Mouse (Mus musculus) right cerebral cortex, postnatal 25 days (tissue): Measurements from ENCODE around the gene Zfp503.

Source experiments
- DNase-seq: peaks from one replicate; pipeline ENCODE4 v3.0.0; 2022

The Zfp503 gene

DNA sequence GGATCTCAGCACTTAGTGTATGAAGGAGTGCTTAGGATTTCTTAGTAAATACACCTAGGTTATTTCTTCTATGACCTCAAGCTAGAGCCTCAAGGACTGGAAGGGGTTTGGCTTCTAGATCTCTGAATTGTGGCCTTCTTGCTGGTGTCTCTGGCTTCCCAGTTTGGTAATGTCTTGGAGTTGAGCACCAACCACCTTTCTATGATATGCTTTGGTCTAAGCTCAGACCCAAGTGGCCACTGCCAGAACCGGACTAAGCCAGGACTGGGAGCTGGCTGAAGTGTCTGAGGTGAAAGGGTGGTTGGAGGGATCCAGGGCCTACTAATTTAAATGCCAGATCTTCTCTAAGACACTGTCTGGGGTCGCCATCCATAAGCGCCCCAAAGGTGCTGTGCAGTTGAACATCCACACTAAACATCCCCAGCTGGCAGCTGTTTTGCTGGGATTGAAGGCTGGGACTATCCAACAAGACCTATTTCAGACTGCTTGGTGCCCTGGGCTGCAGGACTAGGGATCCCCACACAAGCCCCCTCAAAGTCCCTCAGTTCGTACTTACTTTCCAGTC lies 3.0 kb upstream of the Zfp503 start:
- DNase-seq, result no peak

DNA sequence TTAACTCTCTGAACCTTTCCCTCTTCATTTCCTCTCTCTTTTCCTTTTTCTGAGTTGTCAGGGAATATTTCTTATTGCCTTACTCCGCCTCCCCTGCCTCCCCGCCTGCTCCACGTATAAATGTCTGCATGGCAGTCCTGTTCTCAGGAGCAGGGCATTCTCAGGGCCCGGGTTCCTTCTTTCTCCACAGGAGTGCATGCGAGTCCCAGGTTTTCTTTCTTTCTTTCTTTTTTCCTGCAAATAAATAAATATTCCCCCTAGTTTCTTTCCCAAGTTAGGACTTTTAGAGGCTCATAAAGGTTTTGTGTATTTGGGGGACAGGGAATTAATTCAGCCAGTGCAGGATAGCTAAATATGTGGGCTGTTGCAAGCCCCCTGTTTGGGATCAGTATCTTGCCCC lies 2.5 kb upstream of the Zfp503 start:
- no peak for DNase-seq

DNA sequence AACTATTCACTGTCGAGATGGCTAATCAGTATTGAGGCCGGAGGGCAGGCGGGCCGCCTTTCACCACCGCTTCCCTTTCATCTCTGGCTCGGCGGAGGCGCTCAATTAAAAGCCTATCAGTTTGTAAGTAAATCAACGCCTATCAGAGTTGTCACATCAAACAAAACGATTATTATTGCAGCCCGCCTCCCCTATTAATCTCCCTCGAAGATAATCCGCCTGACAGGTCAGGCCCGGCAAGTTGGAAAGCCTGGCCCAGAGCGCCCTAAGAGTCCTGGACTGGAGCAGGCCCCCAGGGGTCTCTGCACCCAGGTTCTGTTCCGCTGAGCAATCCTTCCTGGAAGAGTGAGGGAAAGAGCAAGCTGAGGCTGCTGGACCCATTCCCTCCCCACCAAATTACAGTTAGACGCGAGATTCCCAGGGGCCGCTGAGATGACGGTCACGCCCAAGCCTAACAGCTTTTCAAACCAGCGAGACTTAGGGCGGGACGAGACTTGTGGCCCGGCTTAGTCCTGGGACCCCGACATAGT lies 1.9 kb upstream of the Zfp503 start:
- no peak for DNase-seq

DNA sequence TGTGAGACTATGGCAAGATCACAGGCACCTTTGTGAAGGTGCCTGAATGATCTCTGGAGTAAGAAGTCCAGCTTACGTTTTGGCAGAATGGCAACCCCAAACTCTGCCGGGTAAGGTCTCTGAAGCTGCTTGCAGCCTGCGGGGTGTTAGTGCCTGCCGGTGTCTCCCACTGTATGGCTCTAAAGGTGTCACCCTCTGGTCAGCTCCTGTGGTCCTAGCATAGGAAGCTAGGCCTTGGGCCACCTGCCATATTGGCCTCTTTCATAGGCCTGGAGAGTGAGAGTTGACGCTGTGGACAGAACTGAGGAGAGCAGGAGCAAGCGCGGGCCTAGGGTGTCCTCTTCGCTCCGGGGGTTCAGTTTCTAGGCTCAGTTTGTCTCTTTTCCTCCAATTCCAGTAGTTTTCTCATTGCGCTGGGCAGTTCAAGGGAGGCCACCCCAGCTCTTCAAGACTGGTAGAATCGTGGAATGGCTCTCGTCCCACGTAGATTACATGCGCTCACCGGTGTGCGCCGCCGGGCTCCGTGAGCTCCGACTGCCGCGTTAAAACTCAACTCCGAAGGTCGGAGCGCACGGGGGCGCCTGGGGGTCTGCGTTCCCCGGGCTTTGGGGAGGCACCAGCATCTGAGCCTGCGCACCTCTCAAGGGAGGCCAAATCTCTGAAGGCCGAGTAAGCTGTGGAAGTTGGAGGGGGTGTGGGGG lies 1.1 kb upstream of the Zfp503 start:
- DNase-seq, result no peak

DNA sequence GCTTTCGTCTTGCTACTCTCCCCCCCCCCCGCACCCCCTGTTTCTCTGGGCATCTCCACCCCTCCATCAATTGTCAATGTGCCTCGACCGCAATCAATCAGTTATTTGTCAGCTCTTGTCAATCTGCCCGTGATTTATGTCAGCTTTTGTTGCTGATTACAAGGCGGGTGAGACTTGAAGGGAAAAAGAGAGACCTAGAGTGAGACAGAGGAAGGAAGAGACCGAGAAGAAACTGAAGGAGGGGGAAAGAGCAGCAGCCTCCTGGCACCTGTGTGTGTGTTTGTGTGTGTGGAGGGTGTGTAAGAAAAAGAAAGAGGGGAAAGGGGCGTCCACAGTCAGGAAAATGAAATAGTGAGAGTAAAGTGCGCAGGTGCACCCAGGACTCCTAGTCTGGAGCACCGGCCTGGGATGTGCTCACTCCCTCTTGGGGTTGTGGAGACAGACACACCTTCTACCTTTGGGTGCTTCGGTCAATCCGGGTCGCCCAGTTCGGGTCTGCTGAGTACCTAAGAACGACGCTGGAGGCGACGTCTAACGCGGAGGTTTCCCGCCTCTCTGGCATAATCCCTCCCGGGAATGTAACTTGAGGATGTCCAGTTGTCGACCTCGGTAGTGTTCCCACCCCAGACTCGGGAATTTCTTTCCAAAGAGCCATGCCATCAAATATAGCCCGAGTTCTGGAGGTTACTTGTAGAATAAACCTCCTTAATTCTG lies 667 bp downstream of the Zfp503 start:
- DNase-seq, result no peak

DNA sequence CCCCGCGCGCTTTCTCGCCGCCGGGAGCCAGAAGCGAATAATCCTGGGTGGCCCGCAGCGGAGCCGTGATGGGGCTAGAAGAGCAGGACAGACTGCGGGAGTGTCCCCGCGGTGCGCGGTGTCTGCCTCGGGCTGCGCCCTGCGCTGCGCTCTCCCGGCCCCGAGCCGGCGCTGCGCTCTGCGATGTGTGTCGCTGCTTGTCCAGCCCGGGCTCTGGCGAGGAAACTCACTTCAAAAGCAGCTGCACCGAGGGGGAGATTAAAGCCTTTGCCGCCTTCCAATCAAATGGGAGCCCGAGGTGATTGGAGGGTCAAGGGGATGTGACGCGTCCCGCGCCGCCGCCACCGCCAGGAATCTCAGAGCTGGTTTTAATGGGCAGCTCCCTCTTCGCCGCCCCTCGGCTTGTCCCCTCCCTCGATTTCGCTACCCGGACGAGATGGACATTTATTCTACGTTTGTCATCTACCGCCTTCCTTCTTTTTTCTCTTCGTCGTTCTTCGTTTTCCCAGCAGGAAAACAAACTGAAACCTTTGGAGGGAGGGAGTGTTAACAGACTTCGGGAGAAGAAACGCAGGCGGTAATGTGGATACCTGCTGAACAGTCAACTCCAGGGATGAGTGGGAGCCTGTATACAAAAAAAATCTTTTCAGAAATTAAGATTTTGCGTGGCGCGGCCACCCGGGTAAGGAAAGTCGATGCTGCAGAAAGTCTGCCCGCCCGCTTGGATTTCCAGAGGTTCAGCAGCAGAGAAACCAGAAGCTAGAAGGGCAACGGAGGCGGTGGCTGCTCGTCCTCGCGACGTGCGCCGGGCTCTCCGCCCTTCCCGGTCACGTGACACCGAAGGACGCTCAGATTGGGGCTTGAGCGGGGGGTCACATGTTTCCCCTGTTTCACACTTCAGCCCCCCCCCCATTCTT lies 1.5 kb downstream of the Zfp503 start:
- DNase-seq, result peak; percentile 85

DNA sequence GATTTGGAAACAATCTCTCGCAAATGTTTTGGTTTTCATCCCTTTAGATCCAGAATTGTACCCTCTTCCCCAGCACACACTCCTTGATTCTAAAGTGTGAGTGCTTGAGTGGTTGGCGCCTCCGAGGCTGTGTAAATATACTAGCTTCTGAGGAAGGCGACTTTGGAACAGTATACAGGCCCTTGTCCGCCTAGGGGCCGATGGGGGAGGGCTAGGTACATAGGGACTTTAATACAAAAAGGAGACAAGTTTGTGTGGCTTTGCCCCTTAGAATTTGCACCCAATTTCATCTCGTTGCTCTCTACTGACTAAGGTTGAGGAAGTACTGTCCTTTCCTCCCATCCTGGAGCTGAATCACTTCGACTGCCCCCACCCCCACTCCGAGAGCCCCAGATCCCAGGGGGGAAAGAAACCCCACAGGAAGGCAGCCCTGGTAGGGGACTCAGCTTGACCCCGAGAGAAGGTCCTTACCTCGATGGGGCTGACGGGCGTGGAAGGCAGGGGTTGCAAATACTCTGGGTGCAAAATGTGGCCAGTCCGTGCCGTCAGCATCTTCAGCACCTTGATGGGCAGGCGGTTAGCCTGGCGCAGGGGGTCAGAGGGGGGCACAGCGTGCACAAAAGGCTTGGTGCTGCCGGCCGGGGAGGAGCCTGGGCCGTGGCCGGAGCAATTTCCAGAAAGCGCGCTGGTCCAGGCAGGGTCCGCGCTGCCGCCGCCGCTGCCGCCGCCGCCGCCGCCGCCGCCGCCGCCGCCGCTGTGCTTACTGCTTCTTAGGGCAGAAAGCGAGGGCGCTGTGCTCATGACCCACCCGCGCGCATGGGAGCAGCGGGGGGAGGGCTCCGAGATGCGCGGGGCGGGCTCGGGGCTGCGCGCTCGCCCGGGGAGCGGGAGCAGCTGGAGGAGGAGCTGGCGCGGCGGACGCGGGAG lies 2.4 kb downstream of the Zfp503 start:
- DNase-seq, result peak; percentile 23

DNA sequence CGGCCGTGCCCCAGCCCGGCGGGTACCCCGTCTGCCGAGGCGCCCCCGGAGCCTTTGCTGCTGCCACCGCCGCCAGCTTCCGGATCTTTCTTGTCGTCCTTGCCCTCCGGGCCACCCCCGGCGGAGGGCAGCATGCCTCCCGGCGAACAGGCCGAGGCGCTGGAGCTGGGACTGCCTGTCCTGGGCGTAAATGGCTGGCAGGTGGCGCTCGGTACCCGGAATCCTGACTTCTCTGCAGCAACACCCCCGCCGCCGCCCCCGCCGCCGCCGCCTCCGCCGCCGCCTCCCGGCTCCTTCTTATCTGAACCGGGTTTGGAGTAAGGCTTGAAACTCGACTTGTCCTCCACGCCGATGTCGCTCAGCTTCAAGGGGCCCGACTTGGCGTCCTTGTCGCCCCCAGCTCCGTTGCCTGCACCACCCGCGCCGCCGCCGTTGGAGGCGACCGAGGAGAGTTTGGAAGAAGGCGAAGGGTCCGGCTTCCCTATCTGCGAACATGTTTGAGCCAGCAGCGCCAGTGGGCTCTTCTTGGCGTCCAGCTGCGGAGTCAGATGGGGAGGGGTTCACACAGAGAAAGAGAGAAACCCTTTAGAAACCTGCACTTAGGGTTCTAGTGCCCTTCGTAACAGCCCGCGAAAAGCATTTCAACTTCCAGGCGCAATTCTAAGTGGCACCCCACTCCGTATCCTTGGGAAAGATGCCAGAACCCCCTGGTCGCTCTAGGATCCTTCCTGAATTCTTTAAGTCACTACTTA lies 3.2 kb downstream of the Zfp503 start:
- peak; percentile 79 for DNase-seq

DNA sequence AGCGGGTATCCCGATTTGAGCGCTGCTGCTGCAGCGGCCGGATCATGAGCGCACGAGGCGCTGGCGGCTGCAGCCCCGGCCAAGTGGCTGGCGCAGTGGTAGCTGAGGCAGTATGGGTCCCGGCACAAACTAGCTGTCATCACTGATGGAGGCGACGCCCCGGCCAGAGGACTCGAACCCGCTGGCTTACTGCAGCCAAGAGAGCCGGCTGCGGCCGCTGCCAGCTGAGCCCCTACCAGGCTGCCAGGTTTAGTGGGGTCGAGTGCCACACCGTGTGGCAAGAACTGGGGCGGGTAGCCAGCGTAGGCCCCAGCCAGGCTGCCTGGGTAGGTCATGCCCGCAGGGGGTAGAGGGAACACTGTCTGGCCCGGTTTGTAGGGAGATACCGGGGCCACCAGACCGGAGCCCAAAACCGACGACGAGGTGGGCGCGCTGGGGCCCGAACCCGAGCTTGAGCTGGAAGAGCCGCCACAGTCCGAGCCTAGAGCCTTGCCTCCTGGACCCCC lies 3.9 kb downstream of the Zfp503 start:
- DNase-seq, result no peak

DNA sequence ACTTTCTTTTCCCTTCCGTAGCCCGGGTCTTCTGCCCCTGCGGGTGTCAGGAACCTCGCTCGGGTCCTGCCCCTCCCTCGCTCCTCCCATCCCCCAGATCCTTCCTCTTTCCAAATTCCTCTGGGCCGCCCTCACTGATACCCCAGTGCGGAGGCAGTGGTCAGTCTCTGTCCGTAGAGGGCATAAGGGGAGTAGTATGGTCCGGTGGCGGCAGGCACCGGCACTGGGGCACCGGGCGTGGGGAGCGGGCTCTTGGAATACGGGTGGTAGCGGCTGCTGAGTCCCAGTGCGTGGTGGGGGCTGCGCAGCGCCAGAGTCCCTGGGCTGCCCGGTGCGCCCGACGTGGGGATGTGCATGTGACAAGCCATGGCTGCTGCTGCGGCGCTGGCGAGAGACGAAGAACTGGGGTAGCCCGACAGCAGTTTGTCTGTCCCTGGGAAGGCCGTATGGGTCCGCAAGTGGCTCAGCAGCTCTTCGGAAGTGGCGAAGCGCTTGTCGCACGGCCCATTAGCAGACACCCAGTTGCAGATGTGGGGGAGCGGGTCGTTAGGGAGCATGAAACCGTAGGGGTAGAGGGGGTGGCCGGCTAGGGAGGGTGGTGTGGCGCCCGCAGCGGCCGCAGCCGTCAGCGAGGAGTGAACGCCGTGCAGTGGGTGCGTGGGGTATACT lies 4.5 kb downstream of the Zfp503 start:
- no peak for DNase-seq

DNA sequence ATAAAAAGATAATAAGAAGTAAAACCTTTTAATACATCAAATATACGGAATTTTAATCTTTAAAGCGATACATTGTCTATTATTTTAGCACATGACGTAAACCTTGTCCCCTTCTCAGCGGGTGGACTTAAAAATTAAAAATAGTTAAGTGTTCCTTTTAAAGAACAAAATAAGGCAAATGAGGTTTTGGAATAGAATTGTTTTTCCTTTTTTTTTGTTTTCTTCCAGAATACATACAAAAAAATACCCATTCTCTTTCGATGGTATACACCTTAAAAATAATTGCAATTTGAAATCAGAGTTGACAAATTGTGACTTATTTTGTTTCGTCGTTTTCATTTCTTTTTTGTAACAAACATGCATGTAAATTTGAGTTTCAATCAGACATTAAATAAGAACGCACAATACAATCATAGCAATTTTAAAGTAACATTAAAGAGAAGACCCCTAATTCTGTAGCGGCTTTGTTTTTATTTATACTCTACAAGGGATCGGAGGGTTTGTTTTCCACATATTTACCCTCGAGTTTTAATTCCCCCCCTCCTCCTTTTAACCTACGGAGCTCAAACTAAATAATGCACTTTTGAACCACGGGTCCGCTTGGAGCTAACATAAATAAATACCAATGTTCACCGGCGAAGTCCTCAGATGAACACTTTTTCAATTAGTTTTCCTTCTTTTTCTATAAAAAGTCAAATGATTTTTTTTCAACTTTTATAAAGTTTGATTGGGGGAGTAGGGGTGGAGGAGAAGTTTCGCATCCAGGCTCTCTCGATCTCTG lies 5.3 kb downstream of the Zfp503 start:
- no peak for DNase-seq

DNA sequence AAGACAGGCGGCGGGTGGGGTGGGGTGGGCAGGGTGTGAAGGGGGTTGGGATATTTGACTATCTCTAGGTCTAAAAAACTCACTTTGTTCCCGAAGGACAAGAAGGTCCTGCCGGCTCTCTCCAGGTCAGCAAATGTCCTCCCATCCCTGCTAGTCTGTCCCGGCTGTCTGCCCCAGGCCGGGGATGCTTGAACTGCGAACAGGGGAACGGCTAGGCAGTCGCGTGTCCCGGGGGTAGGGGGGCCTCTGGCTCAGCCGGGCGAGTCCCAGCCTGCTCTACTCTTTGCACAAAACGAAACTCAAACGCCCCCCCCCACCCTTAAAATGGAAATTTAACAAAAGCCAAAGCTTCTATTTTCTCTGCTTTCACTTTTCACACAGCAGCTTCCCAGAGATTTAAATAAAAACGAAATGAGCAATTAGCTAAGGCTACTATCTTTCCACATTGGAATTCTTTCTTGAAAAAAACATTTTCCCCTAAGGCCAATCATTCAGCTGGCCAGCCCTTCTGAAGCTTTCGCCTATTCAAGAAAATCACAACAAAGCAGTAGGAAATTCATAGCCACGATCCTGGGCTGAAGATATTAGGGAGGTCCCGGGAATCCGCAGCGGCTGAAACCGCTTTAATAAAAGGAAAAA lies 6.0 kb downstream of the Zfp503 start:
- no peak for DNase-seq

DNA sequence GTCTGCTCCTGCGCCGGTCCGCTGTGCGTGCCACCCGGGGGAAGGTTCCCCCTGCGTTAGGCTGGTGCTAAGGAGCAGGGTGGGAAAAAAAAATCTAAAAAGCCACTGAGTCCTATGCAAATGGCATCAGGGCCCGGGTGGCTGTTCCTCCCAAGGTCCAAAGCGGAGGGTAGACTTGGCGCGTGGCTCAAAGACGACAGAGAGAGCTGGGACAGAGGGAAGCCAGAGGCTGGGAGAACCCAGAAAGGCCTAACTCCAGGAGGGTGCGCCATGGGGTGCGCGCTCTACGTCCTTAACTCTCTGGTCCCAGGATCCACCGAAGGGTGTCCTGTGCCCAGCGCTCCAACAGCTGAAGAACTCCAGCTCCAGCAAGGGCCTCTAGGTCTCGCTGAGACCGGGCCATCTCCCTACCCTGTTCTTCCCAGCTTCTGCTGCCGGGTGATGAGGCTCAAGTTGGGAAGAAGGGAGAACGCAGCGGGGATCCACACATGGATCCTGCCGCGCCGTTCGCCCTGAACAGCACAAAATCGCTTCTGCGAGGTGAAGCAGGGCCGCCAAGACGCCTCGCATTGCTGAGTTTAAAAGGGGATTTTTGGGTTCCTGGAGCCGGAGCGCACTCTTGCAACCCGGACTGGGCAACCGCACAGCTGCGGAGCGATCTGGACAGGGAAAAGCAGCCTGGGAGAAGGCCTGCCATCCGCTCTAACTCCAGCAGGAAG lies 6.7 kb downstream of the Zfp503 start:
- DNase-seq, result no peak

DNA sequence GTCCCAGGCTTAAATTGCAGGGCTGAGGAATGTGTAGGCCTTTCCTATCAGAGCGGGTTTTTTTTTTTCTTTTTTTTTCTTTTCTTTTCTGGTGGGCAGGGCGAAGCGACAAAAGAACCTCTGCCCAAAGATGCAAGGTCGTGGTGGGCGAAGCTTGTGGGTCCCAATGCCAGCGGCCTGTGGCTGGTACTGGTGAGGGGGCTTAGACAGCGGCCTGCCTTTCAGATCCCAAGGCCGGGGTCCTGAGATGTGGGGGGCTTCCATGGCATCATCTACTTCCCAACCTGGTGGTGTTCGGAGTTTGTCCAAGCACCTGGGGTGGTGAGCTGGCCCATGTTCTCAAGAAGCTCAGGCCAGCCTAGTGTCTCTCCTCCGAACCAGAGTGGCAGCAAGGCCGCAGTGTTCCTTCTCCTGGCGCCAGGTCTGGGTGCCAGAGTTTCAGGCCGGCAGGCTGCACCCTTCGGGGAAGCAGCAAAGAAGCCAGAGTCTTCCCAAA lies 7.3 kb downstream of the Zfp503 start:
- no peak for DNase-seq

DNA sequence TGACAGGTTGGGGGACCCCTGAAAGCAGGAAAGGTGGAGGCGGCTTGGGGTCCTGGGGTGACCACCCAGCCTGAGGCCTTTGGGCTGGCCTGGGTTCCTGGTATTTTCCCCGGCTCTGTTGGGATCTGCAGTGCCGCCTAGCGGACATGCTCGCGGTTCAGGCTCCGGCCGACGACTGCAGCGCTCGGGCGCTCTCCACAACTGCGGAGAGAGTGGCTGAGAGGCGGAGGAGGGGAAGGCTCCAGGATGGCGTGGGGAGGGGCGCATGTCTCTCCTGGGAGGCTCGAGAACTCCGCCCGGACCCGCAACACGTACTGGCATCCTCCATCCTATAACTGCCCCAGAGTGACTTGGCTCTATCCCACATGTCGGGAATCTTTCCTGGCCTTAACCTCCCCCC lies 7.9 kb downstream of the Zfp503 start:
- peak; percentile 63 for DNase-seq

DNA sequence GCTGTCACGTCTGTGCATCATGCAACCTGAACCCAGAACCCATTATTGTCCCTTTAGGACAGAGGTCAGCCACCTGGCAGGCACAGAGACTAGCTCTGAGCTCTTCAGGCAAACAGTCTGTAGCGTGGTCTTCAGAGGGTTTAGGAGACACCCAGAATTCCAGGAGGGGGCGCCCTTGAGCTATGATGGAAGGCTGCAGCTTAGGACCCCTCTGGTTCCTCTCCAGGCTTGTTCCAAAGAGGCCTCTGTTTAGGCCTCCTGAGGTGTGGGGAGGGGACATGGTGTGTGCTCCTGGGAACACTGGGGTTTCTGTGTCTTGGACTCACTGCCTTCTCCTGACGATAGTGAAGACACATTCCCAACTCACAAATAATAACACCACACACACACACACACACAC lies 20.4 kb downstream of the Zfp503 start:
- DNase-seq, result peak; percentile 36

DNA sequence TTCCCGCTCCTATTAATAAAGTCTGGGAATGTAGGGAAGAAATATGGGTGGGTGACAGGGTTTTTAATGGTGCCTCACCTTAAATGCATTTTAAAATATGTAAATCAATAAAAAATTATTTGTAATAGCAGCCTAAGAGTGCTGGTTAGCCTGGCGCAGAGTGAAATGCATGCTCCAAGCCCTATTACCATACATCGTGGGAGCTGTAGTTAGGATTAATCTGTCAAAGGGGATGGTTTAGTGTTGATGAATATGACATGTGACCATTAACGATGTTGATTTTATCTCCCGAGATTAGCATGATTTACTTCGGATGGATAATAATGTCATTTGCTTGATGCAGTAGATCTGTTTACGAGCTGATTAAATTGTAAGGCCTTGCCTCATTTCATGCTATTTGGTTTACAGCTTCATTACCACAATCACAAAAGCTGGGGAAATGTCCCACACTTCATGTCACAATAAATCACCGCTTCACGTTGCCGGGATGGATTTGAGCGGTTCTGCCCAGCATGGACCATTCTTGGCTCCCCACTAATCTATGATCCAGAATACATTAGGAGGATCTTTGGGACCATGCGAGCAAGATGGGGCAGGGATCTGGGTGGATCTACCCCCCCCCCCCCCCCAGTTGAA lies 21.9 kb downstream of the Zfp503 start:
- no peak for DNase-seq

DNA sequence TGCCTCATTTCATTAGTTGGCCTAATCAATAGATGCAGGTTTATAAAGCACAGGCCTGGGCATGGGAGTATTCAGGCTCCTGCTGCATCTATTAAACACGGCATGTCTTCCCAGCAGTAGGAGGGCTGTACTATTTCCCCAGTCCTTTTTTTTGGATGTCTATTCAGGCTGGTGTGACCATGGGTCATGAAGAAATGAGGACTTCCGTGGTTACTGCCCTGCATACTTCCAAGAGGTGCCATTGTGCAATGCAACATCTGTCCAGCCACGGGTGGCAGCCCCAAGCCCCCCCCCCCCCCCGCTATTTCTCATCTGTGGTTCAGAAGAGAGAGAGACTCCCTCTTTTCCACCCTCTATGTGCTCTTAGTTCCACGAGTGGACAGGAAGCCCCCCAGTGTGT lies 23.1 kb downstream of the Zfp503 start:
- DNase-seq, result no peak
